Mouse (Mus musculus): Measurements from ENCODE around the gene Gm17018. TPM values are rescaled to one million over a fixed set of nuclear protein-coding genes. Genes with fewer than 3 reads are reported as not detected.

Gene Gm17018
- polyA plus RNA-seq, 1 experiment, result 16.3 TPM

DNA sequence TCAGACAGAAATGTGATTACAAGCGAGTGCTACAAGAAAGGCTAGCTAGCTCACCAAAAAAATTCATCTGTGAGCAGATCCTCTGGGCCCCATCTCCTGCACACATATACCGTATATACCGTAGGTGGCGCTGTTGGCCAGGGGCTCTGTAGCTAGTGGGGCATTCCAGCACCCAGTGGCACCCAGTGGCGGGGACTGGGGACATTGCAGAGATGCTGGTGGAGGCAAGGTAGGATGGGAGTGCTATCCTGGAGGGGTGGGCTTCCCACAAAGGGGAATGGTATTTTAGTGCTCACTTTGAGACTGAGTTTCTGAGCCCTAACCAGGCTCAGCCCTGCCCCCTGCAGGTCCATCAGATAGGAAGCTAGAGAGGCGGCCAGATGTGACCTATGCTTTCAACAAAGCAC is 13.4 kb downstream of the Gm17018 start:
- Histone ChIP-seq H3K4me3 (ENCODE audit: insufficient read depth, low read depth, low read length) (no peak overlapping the region), H3K4me1 (ENCODE audit: control insufficient read depth, insufficient read depth, low read length) (no peaks in the 10 kb centered on the region), H3K27me3 (replicated peaks; ENCODE audit: control insufficient read depth, insufficient read depth, low read length) (no peaks in the 10 kb centered on the region), H3K36me3 (ENCODE audit: control insufficient read depth, insufficient read depth, low read length) (no peaks in the 10 kb centered on the region), H3K27ac (ENCODE audit: insufficient read depth, low read depth, low read length) (no peak overlapping the region)
- DNase-seq, result peak; percentile 72
- WGBS, result 31% methylated on average over 6 of the region's 6 CpGs
- peak; percentile 70 for TF ChIP-seq CTCF (conservative IDR thresholded peaks at IDR 0.05; ENCODE audit: insufficient read depth, insufficient read length, low read depth, low read length)
- TF ChIP-seq POLR2A (IDR thresholded peaks at IDR 0.05; ENCODE audit: low read depth, low read length), result no peak

DNA sequence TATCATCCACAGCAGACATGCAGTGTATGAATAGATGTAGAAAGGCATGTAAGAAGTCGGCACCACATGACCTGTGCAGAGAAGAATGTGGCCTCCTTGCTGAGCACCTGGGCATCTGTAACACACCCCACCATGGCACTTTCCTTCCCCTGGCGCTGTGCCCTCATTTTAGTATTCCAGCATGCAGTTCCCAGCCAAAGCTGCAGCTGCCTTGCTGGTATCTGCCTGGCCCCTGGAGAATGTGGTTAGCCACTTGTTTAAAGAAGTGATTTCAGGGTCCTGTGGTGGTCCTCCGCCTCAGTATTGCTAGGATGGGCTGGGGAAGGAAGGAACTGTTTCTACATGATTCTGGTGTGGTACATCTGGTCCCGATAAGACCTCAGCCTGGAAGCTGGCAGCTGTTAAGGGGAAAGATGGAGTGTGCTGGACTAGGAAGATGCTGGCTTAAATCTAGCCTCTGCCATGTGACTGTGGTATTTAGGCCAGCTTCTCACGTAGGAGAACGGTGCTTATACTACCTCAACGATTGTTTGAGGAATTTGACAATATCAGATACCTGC is 14.0 kb downstream of the Gm17018 start:
- no peak for DNase-seq
- Histone ChIP-seq H3K27me3 (replicated peaks; ENCODE audit: control insufficient read depth, insufficient read depth, low read length) (no peaks in the 10 kb centered on the region), H3K4me1 (ENCODE audit: control insufficient read depth, insufficient read depth, low read length) (no peaks in the 10 kb centered on the region), H3K27ac (ENCODE audit: insufficient read depth, low read depth, low read length) (no peak overlapping the region), H3K4me3 (ENCODE audit: insufficient read depth, low read depth, low read length) (no peak overlapping the region), H3K36me3 (ENCODE audit: control insufficient read depth, insufficient read depth, low read length) (no peaks in the 10 kb centered on the region)
- TF ChIP-seq CTCF (conservative IDR thresholded peaks at IDR 0.05; ENCODE audit: insufficient read depth, insufficient read length, low read depth, low read length) (no peak), POLR2A (IDR thresholded peaks at IDR 0.05; ENCODE audit: low read depth, low read length) (no peak)
- 77% methylated on average over 7 of the region's 7 CpGs for WGBS

DNA sequence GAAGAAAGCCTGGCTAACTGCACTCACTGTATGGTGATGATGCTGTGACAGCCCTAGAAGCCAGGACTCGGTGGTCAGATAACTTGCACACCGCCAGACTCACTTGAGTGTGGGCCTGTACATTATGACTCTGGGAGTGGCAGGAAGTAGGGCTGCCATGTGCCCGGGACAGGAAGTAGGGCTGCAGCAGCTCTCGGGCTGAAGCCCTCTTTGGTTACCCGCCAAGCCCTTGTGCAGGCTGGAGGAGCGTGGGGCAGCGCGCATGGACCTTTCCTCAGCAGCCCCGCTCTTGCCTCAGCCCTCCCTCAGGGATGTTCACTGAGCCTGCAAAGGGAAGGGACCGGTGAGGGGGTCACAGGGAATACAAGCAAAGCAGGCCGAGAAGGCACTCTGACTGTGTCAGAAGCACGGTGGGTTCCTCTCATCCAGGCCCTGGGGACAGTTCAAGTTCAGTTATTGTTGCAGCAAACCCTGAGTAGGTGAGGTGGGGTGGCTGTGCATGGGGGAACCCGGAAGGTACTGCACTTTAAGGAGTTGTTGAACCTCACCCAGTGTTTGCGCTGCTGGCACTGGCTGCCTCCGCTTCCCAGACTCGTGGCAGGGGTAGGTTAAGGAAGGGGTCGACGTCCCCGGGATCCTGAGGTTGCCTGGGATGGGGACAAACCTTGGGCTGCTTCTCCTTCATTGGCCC is 14.7 kb downstream of the Gm17018 start:
- H3K4me1 ChIP-seq (ENCODE audit: control insufficient read depth, insufficient read depth, low read length), result no peaks in the 10 kb centered on the region
- no peaks in the 10 kb centered on the region for H3K27me3 ChIP-seq (replicated peaks; ENCODE audit: control insufficient read depth, insufficient read depth, low read length)
- H3K4me3 ChIP-seq (ENCODE audit: insufficient read depth, low read depth, low read length), result no peak overlapping the region
- no peak overlapping the region for H3K27ac ChIP-seq (ENCODE audit: insufficient read depth, low read depth, low read length)
- peak; percentile 11 for DNase-seq
- TF ChIP-seq POLR2A (IDR thresholded peaks at IDR 0.05; ENCODE audit: low read depth, low read length) (no peak), CTCF (conservative IDR thresholded peaks at IDR 0.05; ENCODE audit: insufficient read depth, insufficient read length, low read depth, low read length) (no peak)
- H3K36me3 ChIP-seq (ENCODE audit: control insufficient read depth, insufficient read depth, low read length), result no peaks in the 10 kb centered on the region
- WGBS, result 55% methylated on average over 19 of the region's 19 CpGs

DNA sequence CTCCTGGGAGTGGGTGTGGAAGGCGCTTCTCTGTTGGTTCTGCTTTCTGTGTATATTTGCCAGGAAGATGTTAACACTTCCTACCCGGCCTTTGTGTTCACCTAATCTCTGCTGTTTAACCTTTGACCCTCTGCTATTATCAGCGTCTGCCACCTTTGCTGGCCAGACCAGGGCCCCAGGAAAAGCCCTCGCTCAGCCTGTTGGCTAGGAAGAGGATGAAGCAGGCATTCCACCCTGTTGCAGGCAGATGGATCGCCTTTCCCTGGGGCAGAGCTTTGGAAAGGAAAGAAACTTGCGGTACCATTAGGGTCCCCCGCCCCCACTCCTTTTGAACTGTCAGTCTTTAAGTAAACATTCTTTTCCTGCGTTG is 15.2 kb downstream of the Gm17018 start:
- Histone ChIP-seq H3K27ac (ENCODE audit: insufficient read depth, low read depth, low read length) (no peak overlapping the region), H3K4me1 (ENCODE audit: control insufficient read depth, insufficient read depth, low read length) (no peaks in the 10 kb centered on the region), H3K4me3 (ENCODE audit: insufficient read depth, low read depth, low read length) (no peak overlapping the region), H3K36me3 (ENCODE audit: control insufficient read depth, insufficient read depth, low read length) (no peaks in the 10 kb centered on the region), H3K27me3 (replicated peaks; ENCODE audit: control insufficient read depth, insufficient read depth, low read length) (no peaks in the 10 kb centered on the region)
- DNase-seq, result no peak
- no peak for TF ChIP-seq POLR2A (IDR thresholded peaks at IDR 0.05; ENCODE audit: low read depth, low read length)
- 47% methylated on average over 8 of the region's 8 CpGs for WGBS

DNA sequence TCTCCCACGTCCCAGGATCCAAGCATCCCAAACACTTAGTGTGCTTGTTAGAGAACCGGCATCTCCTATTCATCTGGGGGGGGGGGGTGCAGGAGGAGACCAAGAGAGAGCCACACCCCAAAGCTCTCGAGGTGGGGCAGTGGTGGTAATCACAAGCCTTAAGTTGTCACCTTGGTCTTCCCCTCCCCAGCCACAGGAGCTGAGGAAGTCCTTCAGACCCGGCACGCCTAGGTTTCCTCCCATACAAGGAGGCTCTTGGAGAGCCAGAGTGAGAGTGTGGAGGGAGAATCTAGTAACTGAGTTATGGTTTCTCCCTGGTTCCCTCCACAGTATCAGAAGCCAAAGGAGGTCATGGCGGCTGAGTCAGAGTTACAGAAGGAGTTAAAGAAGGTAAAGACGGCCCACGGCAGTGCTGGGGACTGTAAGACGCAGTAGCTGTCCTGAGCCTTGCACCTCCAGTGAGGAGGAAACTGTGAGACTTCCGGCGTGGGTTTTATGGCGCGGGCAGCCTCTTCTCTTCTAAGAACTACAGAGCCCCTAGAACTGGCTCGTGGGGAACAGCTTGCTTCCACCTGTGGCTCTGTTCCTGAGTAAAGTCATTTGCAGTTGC is 16.8 kb downstream of the Gm17018 start:
- TF ChIP-seq CTCF (conservative IDR thresholded peaks at IDR 0.05; ENCODE audit: insufficient read depth, insufficient read length, low read depth, low read length), result no peak
- no peak for TF ChIP-seq POLR2A (IDR thresholded peaks at IDR 0.05; ENCODE audit: low read depth, low read length)
- Histone ChIP-seq H3K4me3 (ENCODE audit: insufficient read depth, low read depth, low read length) (no peak overlapping the region), H3K27me3 (replicated peaks; ENCODE audit: control insufficient read depth, insufficient read depth, low read length) (no peaks in the 10 kb centered on the region), H3K36me3 (ENCODE audit: control insufficient read depth, insufficient read depth, low read length) (no peaks in the 10 kb centered on the region), H3K27ac (ENCODE audit: insufficient read depth, low read depth, low read length) (no peak overlapping the region), H3K4me1 (ENCODE audit: control insufficient read depth, insufficient read depth, low read length) (no peaks in the 10 kb centered on the region)
- no peak for DNase-seq
- WGBS, result 76% methylated on average over 14 of the region's 14 CpGs

DNA sequence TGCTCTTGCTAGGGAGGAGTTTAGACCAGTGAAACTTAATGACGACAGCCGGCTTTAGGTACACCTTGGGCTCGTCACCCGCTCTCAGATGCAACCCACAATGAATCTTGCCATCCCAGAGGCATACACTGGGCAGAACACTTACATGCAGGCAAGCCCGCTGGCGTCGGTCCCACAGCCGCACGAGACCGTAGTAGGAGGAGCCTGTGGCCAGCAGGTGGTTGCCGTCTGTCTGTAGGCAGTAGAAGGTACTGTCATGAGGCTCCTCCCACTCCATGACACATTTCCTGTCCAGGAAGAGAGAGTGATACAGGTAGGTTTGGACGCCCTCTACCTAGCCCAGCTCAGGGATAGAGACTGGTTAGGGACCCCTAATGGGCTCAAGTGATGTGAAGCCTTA is 18.6 kb downstream of the Gm17018 start:
- no peak for TF ChIP-seq POLR2A (IDR thresholded peaks at IDR 0.05; ENCODE audit: low read depth, low read length)
- TF ChIP-seq CTCF (conservative IDR thresholded peaks at IDR 0.05; ENCODE audit: insufficient read depth, insufficient read length, low read depth, low read length), result no peak
- DNase-seq, result no peak
- 80% methylated on average over 12 of the region's 12 CpGs for WGBS

DNA sequence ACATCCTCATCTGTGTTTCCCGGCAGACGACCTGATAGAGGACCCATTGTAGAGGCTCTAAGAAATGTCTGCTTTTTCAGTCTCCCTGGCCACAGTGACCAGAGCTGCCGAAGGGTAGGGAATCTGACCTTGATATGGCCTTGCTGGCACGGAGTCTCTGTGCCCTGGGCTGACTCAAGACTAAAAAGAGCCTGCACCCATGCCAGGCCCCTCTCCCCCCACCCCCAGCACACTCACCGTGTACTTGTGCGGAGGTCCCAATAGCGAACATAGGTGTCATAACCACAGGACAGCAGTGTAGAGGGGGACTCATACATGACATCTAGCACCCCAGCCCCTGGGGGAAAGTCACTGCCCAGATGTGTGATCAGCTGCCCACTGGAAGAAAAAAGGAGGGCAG is 19.0 kb downstream of the Gm17018 start:
- WGBS, result 81% methylated on average over 7 of the region's 7 CpGs
- Histone ChIP-seq H3K27ac (ENCODE audit: insufficient read depth, low read depth, low read length) (no peak overlapping the region), H3K4me1 (ENCODE audit: control insufficient read depth, insufficient read depth, low read length) (no peaks in the 10 kb centered on the region), H3K4me3 (ENCODE audit: insufficient read depth, low read depth, low read length) (no peak overlapping the region), H3K27me3 (replicated peaks; ENCODE audit: control insufficient read depth, insufficient read depth, low read length) (no peaks in the 10 kb centered on the region), H3K36me3 (ENCODE audit: control insufficient read depth, insufficient read depth, low read length) (no peaks in the 10 kb centered on the region)
- TF ChIP-seq CTCF (conservative IDR thresholded peaks at IDR 0.05; ENCODE audit: insufficient read depth, insufficient read length, low read depth, low read length) (no peak), POLR2A (IDR thresholded peaks at IDR 0.05; ENCODE audit: low read depth, low read length) (no peak)
- no peak for DNase-seq

More for the DNA sequence above, 18.6 kb downstream of the Gm17018 start:
- H3K4me1 ChIP-seq (ENCODE audit: control insufficient read depth, insufficient read depth, low read length), result no peaks in the 10 kb centered on the region
- H3K27me3 ChIP-seq (replicated peaks; ENCODE audit: control insufficient read depth, insufficient read depth, low read length), result no peaks in the 10 kb centered on the region
- H3K36me3 ChIP-seq (ENCODE audit: control insufficient read depth, insufficient read depth, low read length), result no peaks in the 10 kb centered on the region
- H3K27ac ChIP-seq (ENCODE audit: insufficient read depth, low read depth, low read length), result no peak overlapping the region
- no peak overlapping the region for H3K4me3 ChIP-seq (ENCODE audit: insufficient read depth, low read depth, low read length)
